Mouse (Mus musculus) kidney, embryonic 14.5 days (tissue): ENCODE data around the gene Tectb. TPM values are rescaled to one million over a fixed set of nuclear protein-coding genes. Genes with fewer than 3 reads are reported as not detected.

Experiments
- ATAC-seq: fragments of 200-750 bp; cut with Nextera tagmentation; 2 replicates; pipeline ENCODE4 v1.8.0; 2017; ENCODE audit warnings: moderate number of reproducible peaks, mild to moderate bottlenecking, moderate TSS enrichment, moderate library complexity; ENCODE audit not compliant: low FRiP score, low TSS enrichment
- H3K27ac ChIP-seq: fragments of 300-500 bp; sonication (generic); 2 replicates; pipeline ENCODE4 v1.5.1; 2014; ENCODE audit warnings: low read depth, mild to moderate bottlenecking, low read length, moderate library complexity, mixed read lengths
- H3K27me3 ChIP-seq: fragments of 300-500 bp; sonication (generic); 2 replicates; pipeline ENCODE4 v1.6.1; 2014; ENCODE audit warnings: mild to moderate bottlenecking, low read length; ENCODE audit not compliant: control insufficient read depth, insufficient read depth
- H3K36me3 ChIP-seq: fragments of 300-500 bp; sonication (generic); 2 replicates; pipeline ENCODE4 v1.6.1; 2014; ENCODE audit warnings: low read length, mixed read lengths; ENCODE audit not compliant: control insufficient read depth, insufficient read depth
- H3K4me1 ChIP-seq: fragments of 300-500 bp; sonication (generic); 2 replicates; pipeline ENCODE4 v1.6.1; 2014; ENCODE audit warnings: low read length, mixed read lengths; ENCODE audit not compliant: control insufficient read depth, insufficient read depth
- H3K4me2 ChIP-seq: fragments of 300-500 bp; sonication (generic); replicated peaks from 2 replicates; pipeline ENCODE4 v1.6.1; 2014; ENCODE audit warnings: low read depth, mild to moderate bottlenecking, low read length
- H3K4me3 ChIP-seq: fragments of 300-500 bp; sonication (generic); 2 replicates; pipeline ENCODE4 v1.5.1; 2014; ENCODE audit warnings: mild to moderate bottlenecking, low read length
- H3K9ac ChIP-seq: fragments of 300-500 bp; sonication (generic); 2 replicates; pipeline ENCODE4 v1.6.1; 2014; ENCODE audit warnings: low read depth, mild to moderate bottlenecking, low read length, moderate library complexity
- H3K9me3 ChIP-seq: fragments of 300-500 bp; sonication (generic); 2 replicates; pipeline ENCODE4 v1.6.1; 2016; ENCODE audit warnings: low read length; ENCODE audit not compliant: control insufficient read depth
- WGBS: fragments of 180-500 bp; shearing (Covaris S2); extraction: QIAGEN DNeasy Blood & Tissue Kit; methylation state at CpG from one replicate; pipeline ENCODE4 v1.1.7; 2014; 5-methylcytosine and 5-hydroxymethylcytosine counted together
- polyA plus RNA-seq: library from polyadenylated mRNA; unstranded; fragments of >200 nt; fragmentation: Nextera tagmentation; extraction: Ambion mirVana; gene quantifications from 2 replicates; pipeline ENCODE4 v1.2.1, GENCODE M21; 2014

The Tectb gene
- polyA plus RNA-seq, 1 experiment from 2014 or later, result not detected

DNA sequence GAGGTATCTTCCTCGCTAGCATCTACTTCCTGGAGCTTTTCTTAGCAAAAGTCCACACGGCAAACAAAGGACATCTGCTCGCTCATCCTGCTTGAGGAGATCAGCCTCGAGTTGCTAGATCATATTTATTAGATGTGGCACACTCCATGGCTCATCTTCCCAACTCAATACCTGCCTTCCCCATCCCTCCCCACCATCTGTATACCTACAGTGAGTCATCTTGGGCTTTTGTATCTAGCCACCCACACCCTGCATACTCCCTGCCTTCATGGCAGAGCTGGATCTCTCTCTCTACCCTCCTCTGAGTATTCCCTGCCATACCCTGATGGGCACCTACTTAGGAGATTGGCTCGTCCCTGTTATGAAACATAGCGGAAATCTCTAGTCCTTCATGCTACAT is 40.7 kb downstream of the Tectb start:
- WGBS, result 88% methylated on average over 6 of the region's 6 CpGs
- ATAC-seq, result no peak
- H3K27ac ChIP-seq, result no peak overlapping the region
- no peak overlapping the region for H3K4me2 ChIP-seq
- H3K9me3 ChIP-seq, result no peaks in the 10 kb centered on the region
- no peak overlapping the region for H3K4me3 ChIP-seq
- H3K27me3 ChIP-seq, result no peaks in the 10 kb centered on the region
- no peak overlapping the region for H3K9ac ChIP-seq
- H3K36me3 ChIP-seq, result no peaks in the 10 kb centered on the region
- H3K4me1 ChIP-seq, result peaks cover 12% of the 10 kb centered on the region

DNA sequence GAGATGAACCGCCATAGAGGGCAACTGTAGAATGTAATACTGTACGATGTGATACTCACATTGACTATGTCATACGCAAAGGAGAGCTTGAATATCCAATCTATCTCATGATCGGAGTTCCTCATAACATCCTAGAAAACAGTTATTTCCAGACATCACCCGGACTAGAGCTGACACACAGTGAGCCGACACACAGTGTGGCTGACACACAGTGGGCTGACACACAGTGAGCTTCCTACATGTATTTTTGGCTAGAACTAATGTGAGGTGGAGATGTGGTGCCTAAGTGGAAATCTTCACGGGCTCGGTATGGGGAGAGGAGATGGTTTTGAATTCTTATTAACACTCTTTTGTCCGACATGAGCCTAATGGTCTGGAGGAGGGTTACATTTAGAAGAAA is 41.7 kb downstream of the Tectb start:
- H3K4me3 ChIP-seq, result no peak overlapping the region
- H3K9me3 ChIP-seq, result no peaks in the 10 kb centered on the region
- peaks cover 12% of the 10 kb centered on the region for H3K4me1 ChIP-seq
- H3K27me3 ChIP-seq, result no peaks in the 10 kb centered on the region
- H3K9ac ChIP-seq, result no peak overlapping the region
- H3K36me3 ChIP-seq, result no peaks in the 10 kb centered on the region
- H3K4me2 ChIP-seq, result no peak overlapping the region
- no peak overlapping the region for H3K27ac ChIP-seq
- ATAC-seq, result no peak
- 78% methylated on average over 9 of the region's 9 CpGs for WGBS

DNA sequence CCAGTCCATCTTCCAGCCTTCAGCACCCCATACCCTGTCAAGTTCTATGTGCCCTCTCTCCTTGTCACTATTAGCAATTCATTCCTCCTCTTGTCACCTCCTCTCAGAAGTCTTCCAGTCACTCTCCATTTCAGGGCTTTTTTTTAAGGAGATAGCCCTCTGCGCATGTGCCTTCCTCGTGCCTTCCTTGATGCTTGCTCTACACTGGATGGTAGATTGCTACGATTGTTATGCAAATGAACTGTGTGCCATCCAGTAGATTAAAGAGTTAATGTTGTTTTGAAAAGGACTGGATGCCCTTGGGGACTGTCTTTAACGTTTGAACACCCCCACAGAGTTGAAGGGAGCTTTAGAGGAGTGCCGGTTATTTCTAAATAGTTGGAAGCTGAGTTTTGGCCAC is 46.1 kb downstream of the Tectb start:
- 71% methylated on average over 5 of the region's 5 CpGs for WGBS
- H3K4me1 ChIP-seq, result no peaks in the 10 kb centered on the region
- no peaks in the 10 kb centered on the region for H3K27me3 ChIP-seq
- no peak overlapping the region for H3K27ac ChIP-seq
- H3K4me2 ChIP-seq, result no peak overlapping the region
- H3K9me3 ChIP-seq, result no peaks in the 10 kb centered on the region
- no peak overlapping the region for H3K9ac ChIP-seq
- no peaks in the 10 kb centered on the region for H3K36me3 ChIP-seq
- no peak for ATAC-seq
- H3K4me3 ChIP-seq, result no peak overlapping the region

DNA sequence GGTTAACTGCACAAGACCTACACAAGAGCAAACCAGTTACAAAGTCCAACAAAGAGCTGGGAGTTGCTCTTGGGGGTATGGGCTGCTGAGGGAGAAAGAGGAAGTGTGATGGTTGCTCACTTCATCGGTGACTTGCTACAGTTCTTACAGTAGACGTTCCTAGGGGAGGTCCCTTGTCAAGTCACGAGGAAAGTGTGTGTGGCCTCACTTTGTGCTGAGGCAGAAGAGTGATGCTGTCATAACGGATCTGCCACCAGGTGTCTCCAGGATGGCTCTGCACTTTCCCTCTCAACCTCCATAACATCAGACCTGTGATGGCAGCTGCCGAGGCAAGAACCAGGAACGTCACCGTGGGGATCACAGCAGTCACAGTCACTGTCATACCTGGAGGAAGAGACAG is 46.6 kb downstream of the Tectb start:
- WGBS, result 86% methylated on average over 7 of the region's 7 CpGs
- no peaks in the 10 kb centered on the region for H3K36me3 ChIP-seq
- no peak overlapping the region for H3K27ac ChIP-seq
- no peak overlapping the region for H3K4me3 ChIP-seq
- no peaks in the 10 kb centered on the region for H3K9me3 ChIP-seq
- no peak overlapping the region for H3K4me2 ChIP-seq
- no peak for ATAC-seq
- H3K4me1 ChIP-seq, result no peaks in the 10 kb centered on the region
- H3K27me3 ChIP-seq, result no peaks in the 10 kb centered on the region
- H3K9ac ChIP-seq, result no peak overlapping the region

DNA sequence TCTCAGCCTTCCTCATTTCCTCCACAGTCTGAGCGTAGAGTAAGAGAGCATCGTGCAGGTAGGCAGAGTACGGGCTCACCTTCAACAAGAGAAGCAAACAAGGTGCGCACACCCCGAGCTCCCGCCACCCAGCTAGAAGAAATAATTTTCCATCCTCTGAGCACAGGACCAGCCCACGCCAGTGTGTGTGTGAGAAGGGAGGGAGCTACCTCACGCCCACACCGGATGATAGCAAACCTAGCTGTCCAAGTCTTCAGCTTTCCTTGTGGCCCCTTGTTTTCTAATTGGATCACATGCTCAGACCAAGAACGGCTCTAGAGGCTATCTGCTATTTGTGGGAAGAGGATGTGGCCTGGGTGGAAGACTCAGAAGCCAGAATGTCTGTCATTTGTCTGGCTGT is 50.5 kb downstream of the Tectb start:
- Histone ChIP-seq H3K4me3 (no peak overlapping the region), H3K4me1 (no peaks in the 10 kb centered on the region), H3K36me3 (no peaks in the 10 kb centered on the region), H3K27ac (no peak overlapping the region), H3K4me2 (no peak overlapping the region), H3K27me3 (no peaks in the 10 kb centered on the region), H3K9me3 (no peaks in the 10 kb centered on the region), H3K9ac (no peak overlapping the region)
- no peak for ATAC-seq
- WGBS, result 75% methylated on average over 10 of the region's 10 CpGs

DNA sequence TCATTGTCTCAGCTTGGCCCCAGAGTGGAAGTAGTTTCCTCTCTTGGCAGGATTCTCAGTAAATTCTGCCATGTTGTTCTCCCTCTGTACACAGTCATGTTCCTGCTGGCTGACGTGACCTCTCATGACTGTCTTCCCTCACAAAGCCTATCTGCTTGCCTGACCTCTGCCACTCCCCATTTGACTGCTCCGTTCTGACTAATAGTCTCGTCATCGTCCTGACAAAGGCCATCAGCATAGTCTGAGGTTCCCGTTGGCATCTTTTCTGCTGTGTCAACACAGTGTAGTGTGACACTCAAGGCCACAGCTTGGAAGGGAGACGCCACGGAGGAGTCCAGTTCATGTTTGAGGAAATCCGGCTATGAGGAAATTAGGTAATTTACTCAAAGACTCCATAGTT is 51.6 kb downstream of the Tectb start:
- Histone ChIP-seq H3K9ac (no peak overlapping the region), H3K9me3 (no peaks in the 10 kb centered on the region), H3K4me3 (no peak overlapping the region), H3K4me1 (no peaks in the 10 kb centered on the region), H3K27ac (no peak overlapping the region), H3K4me2 (no peak overlapping the region), H3K27me3 (no peaks in the 10 kb centered on the region), H3K36me3 (no peaks in the 10 kb centered on the region)
- WGBS, result 39% methylated on average over 8 of the region's 8 CpGs
- ATAC-seq, result no peak

GRCm38 (mm10) chr19:55236026-55236425 is 55.5 kb downstream of the Tectb start:
- H3K27ac ChIP-seq, result no peak overlapping the region
- no peaks in the 10 kb centered on the region for H3K4me1 ChIP-seq
- H3K9me3 ChIP-seq, result no peaks in the 10 kb centered on the region
- H3K36me3 ChIP-seq, result no peaks in the 10 kb centered on the region
- H3K27me3 ChIP-seq, result no peaks in the 10 kb centered on the region
- WGBS, result 14% methylated on average over 2 of the region's 2 CpGs
- H3K4me3 ChIP-seq, result no peak overlapping the region
- H3K4me2 ChIP-seq, result no peak overlapping the region
- no peak overlapping the region for H3K9ac ChIP-seq
- no peak for ATAC-seq

GRCm38 (mm10) chr19:55236564-55236963 is 56.0 kb downstream of the Tectb start:
- Histone ChIP-seq H3K27ac (no peak overlapping the region), H3K4me2 (no peak overlapping the region), H3K9me3 (no peaks in the 10 kb centered on the region), H3K36me3 (no peaks in the 10 kb centered on the region), H3K27me3 (no peaks in the 10 kb centered on the region), H3K4me3 (no peak overlapping the region), H3K9ac (no peak overlapping the region), H3K4me1 (no peaks in the 10 kb centered on the region)
- WGBS, result 78% methylated on average over 5 of the region's 5 CpGs
- ATAC-seq, result no peak

- no peak overlapping the region for H3K9ac ChIP-seq
- 59% methylated on average over 6 of the region's 6 CpGs for WGBS
- H3K36me3 ChIP-seq, result no peaks in the 10 kb centered on the region
- no peaks in the 10 kb centered on the region for H3K9me3 ChIP-seq
- H3K4me2 ChIP-seq, result no peak overlapping the region
- no peaks in the 10 kb centered on the region for H3K27me3 ChIP-seq
- H3K4me3 ChIP-seq, result no peak overlapping the region
- no peak for ATAC-seq
- no peak overlapping the region for H3K27ac ChIP-seq
- H3K4me1 ChIP-seq, result peaks cover 3% of the 10 kb centered on the region; the same call in 1 of the 2 replicates
Measured at GRCm38 (mm10) chr19:55239766-55240426, 59.4 kb downstream of the Tectb start.
